Mouse (Mus musculus) left cerebral cortex, postnatal 4 days (tissue): Measurements from ENCODE around the gene Slc12a1. TPM values are rescaled to one million over a fixed set of nuclear protein-coding genes. Genes with fewer than 3 reads are reported as not detected.

Experiments used
- DNase-seq: peaks from one replicate; pipeline ENCODE4 v3.0.0-alpha.2; 2022
- intact Hi-C: fragments of 180-260 bp; cut with DNase I; formaldehyde crosslinking; loops from one replicate; pipeline ENCODE4 v1.15.1; 2025
- total RNA-seq, 2 experiments: library from RNA; stranded (reverse); gene quantifications; 2 replicates each; pipeline ENCODE4 v1.2.3; 2021

Gene Slc12a1
- total RNA-seq, 2 experiments from 2014 or later, result 0.10 to 0.12 TPM

GRCm38 (mm10) chr2:125251781-125252180 lies 99.5 kb downstream of the Slc12a1 start:
- peak; percentile 9 for DNase-seq
- intact Hi-C loops, result no loop called here

- DNase-seq, result peak; percentile 58
- intact Hi-C loops, result no loop called here
Observed at GRCm38 (mm10) chr2:125252275-125252674, 100.0 kb downstream of the Slc12a1 start.

GRCm38 (mm10) chr2:125253699-125254098 lies 101.4 kb downstream of the Slc12a1 start:
- intact Hi-C loops, result no loop called here
- DNase-seq, result no peak

- intact Hi-C loops, result no loop called here
- DNase-seq, result no peak
Observed at GRCm38 (mm10) chr2:125254630-125255029, 102.3 kb downstream of the Slc12a1 start.

- intact Hi-C loops, result no loop called here
- DNase-seq, result no peak
Observed at GRCm38 (mm10) chr2:125255886-125256285, 103.6 kb downstream of the Slc12a1 start.

GRCm38 (mm10) chr2:125259230-125260120 lies 107.2 kb downstream of the Slc12a1 start:
- intact Hi-C loops, result loop anchor here (5.0 kb wide), 2 partner anchors 348 to 1263 kb away; no protein-coding TSS in a partner anchor
- DNase-seq, result no peak

- intact Hi-C loops, result loop anchor here (5.0 kb wide), 2 partner anchors 347 to 1262 kb away; no protein-coding TSS in a partner anchor
- no peak for DNase-seq
Observed at GRCm38 (mm10) chr2:125260326-125260725, 108.0 kb downstream of the Slc12a1 start.

- peak; percentile 48 for DNase-seq
Observed at GRCm38 (mm10) chr2:125263056-125263455, 110.8 kb downstream of the Slc12a1 start.

GRCm38 (mm10) chr2:125263753-125264152 lies 111.4 kb downstream of the Slc12a1 start:
- intact Hi-C loops, result loop anchor here (5.0 kb wide), 2 partner anchors 344 to 1259 kb away; no protein-coding TSS in a partner anchor
- no peak for DNase-seq

More at GRCm38 (mm10) chr2:125263056-125263455, 110.8 kb downstream of the Slc12a1 start:
- intact Hi-C loops, result loop anchor here (5.0 kb wide), 2 partner anchors 344 to 1259 kb away; no protein-coding TSS in a partner anchor

GRCm38 (mm10) chr2:125268876-125269275 lies 116.6 kb downstream of the Slc12a1 start:
- no peak for DNase-seq
- intact Hi-C loops, result no loop called here

- intact Hi-C loops, result no loop called here
- no peak for DNase-seq
Observed at GRCm38 (mm10) chr2:125275617-125276016, 123.3 kb downstream of the Slc12a1 start.

GRCm38 (mm10) chr2:125276692-125277091 lies 124.4 kb downstream of the Slc12a1 start:
- DNase-seq, result no peak
- intact Hi-C loops, result no loop called here

GRCm38 (mm10) chr2:125278474-125278873 lies 126.2 kb downstream of the Slc12a1 start:
- intact Hi-C loops, result no loop called here

More at GRCm38 (mm10) chr2:125278474-125278873, 126.2 kb downstream of the Slc12a1 start:
- DNase-seq, result no peak

Other genes with a start within 250 kb of the Slc12a1 start
- not detected for gene Slc24a5, start 84.4 kb upstream of the Slc12a1 start, total RNA-seq
- gene Myef2, start 28.8 kb upstream of the Slc12a1 start, total RNA-seq, result 100 to 1,000 TPM; 187 to 188 TPM
- gene Ctxn2, start 15.8 kb upstream of the Slc12a1 start, total RNA-seq, result 10 to 100 TPM in 1 of 2 experiments, 1 to 10 TPM in 1; 6.7 to 10.8 TPM
- gene Dut, start 94.7 kb downstream of the Slc12a1 start, total RNA-seq, result 10 to 100 TPM; 39.7 to 45.9 TPM